Mouse (Mus musculus): Measurements from ENCODE around the gene Slc16a9.
"Not testable (repeated sequence)": the region's sequence is repeated elsewhere in the genome, so short reads cannot be mapped to it uniquely, and the experiment has no call there.

The Slc16a9 gene

DNA sequence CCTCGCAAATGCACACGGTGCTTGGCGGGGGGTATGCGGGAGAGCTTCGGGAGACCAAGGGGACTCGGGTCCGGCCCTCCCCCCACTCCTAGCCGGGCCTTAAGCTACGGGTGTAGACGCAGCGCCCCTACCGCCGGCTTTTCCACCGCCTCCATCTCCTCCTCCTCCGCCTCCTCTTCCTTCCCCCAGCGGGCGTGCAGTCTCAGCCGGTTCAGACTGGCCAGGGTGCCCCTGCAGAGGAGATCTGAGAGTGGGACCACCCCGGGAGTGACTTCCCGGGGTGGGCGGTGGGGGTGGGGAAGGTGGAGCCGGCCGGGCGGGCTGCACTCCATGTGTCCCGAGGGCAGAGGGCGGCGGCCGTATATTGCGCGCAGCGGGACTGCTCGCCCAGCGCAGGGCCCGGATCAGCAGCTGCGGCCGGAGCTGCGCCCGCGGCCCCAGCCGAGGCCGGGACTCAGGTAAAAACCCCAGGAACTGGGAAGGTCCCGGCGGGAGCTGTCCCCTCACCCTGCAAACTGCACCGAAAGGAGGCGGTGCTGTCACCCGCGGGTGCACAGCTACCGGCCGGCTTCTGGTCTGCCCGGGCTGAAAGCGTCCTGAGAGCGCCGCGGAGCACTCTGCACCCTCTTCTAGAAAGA is at the start of gene Slc16a9:
Slc16a9 (plus strand) TSS at position 180 of the 638 bp plus-strand sequence.
- DNase-seq (ENCODE audit: extremely low read depth, low read depth, low spot score): no peak

DNA sequence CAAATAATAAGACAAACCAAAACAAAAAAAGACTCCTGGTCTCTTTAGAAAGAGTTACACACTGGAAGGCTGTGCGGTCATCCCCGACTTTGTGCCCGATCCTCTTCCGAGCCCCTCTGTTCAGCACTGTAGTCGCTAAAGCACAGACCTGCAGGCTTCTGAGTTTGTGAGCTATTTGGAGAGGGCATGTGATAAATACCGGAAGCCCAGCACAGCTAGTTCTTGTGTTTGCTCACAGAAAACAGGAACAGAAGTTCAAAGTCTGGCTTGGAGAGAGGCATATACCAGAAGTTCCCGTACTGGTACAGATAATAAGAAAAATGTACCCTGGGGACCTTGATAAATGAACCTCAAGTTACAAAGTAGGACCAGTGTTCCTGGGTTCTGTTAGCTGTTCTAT is 49.6 kb upstream of the Slc16a9 start:
- no peak for DNase-seq (ENCODE audit: extremely low read depth, low read depth, low spot score)

DNA sequence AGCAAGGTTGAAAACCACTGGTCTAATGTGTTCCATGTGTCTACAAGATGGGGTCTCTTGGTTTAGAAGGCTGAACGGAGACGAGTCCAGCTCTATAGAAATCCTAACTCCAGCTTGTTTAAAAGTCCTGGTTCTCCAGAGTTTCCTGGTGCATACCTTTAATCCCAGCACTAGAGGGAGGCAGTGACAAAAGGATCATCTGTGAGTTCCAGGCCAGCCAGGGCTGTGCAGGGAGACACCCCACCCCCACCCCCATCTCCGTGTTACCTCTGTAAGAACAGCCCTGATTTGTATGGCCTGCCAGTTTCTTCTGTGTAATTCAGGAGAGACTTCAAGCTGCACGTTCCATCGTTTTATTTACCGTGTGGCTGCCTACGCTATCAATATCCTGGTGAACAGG is 49.1 kb upstream of the Slc16a9 start:
- no peak for DNase-seq (ENCODE audit: extremely low read depth, low read depth, low spot score)

DNA sequence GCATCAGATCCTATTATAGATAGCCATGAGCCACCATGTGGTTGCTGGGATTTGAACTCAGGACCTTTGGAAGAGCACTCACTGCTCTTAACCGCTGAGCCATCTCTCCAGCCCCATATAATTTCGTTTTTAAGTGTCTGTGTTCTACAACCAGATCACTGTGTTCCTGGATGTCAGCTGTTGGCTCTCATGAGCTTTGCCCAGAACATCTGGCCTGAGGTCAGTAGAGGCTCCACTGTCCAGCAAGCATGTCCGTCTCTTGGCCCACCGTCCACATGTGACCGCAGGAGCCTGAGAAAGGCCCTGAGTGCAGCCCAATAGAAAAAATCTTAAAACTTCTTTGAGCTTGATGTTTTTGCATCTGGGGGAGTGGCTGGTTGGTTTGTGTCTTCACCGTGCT is 48.2 kb upstream of the Slc16a9 start:
- DNase-seq (ENCODE audit: extremely low read depth, low read depth, low spot score): no peak

DNA sequence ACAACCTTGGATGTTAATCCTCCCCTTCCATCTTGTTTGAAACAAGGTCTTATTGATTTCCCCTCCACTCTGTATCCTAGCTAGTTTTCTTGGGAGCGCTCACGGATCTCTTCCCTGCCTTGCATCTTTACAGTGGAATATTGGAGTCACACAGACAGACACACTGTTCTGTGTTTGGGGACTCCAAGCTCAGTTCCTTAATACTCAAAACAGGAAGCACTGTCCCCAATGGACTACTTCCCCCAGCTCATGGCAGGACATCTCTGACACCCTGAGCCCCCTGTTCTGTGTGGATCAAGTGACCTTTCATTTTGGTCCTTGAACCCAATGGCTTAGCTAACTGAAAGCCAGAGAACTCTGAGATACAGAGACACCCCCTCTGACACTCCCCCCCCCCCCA is 47.3 kb upstream of the Slc16a9 start:
- DNase-seq (ENCODE audit: extremely low read depth, low read depth, low spot score): no peak

DNA sequence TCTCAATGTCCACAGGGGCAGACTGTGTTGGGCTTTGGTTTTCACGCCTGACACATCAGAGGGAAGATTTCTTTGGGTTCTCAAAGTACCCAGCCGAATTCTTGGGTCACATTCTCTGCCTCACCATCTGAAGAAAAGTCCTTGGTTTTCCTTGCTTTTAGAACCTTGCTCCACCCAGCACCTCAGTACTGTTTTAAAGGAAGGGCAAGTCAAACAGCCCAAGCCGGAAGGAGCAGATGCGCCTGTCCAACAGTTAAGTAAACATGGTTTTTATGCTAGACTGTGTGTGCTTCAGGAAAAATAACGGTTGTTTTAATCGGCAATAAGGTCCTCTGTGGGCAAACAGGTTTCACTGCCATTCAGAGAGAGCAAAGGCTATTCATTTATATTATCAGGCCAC is 46.9 kb upstream of the Slc16a9 start:
- DNase-seq (ENCODE audit: extremely low read depth, low read depth, low spot score): no peak

DNA sequence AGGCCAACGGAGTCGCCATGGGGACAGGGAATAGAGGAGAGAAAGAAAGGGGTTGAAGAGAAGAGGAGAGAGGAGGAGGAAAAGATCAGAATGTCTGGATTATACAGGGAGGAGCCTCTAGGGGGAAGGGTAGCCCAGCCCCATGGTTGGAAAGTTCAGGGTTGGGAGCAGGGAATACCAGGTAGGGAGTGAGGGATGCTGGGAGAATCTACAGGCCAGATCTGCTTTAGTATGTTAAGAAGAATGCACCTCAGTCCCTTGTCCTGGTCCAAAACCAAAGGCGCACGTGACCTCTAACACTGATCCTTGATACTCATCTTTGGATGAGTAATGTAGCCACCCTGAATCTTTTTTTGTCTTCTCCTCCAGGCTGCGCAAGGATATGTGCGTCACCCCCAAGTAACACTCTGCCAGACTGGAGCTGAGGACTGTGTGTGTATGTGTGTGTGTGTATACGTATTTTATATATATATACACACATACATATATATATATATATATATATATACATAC is 45.9 kb upstream of the Slc16a9 start:
- no peak for DNase-seq (ENCODE audit: extremely low read depth, low read depth, low spot score)

DNA sequence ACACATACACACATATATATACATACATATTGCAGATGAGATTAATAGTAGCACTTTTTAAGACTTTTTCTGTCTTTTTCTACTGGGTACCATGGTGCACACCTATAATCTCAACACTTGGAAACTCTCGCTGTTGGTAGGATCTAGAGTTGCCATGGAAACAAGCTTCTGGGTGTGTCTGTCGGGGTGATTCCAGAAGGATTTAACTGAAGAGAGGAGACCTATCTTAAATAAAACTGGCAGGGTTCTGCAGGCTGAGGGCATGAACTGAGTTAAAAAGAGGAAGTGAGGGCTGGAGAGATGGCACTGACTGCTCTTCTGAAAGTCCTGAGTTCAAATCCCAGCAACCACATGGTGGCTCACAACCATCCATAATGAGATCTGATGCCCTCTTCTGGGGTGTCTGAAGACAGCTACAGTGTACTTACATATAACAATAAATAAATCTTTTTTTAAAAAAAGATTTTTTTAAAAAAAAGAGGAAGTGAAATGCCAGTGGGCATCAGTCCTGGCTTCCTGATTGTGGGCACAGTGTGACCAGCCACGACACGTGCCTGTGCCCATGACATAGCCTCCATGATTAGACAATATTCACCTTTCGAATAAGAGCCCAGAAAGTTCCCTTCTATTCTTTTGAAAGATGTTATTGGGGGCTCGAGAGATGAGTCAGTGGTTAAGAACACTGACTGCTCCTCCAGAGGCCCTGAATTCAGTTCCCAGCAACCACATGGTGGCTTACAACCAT is 45.3 kb upstream of the Slc16a9 start:
- no peak for DNase-seq (ENCODE audit: extremely low read depth, low read depth, low spot score)

DNA sequence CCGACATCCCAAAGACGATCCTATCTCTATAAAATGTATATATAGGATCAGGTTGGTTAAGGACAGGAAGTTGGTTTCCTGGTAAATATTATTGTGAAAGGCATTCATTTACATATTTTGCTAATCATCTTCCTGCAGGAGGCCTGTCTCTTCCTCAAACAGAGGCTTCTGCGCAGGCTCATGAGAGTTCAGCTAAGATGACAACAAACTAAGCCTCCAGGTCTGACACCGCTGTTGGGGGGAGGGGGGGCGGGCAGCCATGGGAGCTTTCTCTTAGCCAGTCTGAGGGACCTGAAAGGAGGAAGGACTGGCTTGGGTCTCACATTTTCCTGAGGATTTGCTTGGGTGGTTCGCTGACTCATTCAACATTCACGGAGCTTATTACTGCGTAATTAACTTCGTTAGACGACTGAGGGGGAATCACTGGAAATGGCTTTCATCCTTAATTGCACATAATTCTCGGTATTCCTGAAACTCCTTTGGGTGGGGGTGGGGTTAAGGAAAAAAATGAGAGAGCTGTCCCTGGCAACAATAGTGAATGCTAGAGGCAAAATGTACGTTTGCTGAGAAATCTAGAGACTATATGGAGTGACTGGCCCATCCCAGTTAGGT is 43.9 kb upstream of the Slc16a9 start:
- DNase-seq (ENCODE audit: extremely low read depth, low read depth, low spot score): no peak

DNA sequence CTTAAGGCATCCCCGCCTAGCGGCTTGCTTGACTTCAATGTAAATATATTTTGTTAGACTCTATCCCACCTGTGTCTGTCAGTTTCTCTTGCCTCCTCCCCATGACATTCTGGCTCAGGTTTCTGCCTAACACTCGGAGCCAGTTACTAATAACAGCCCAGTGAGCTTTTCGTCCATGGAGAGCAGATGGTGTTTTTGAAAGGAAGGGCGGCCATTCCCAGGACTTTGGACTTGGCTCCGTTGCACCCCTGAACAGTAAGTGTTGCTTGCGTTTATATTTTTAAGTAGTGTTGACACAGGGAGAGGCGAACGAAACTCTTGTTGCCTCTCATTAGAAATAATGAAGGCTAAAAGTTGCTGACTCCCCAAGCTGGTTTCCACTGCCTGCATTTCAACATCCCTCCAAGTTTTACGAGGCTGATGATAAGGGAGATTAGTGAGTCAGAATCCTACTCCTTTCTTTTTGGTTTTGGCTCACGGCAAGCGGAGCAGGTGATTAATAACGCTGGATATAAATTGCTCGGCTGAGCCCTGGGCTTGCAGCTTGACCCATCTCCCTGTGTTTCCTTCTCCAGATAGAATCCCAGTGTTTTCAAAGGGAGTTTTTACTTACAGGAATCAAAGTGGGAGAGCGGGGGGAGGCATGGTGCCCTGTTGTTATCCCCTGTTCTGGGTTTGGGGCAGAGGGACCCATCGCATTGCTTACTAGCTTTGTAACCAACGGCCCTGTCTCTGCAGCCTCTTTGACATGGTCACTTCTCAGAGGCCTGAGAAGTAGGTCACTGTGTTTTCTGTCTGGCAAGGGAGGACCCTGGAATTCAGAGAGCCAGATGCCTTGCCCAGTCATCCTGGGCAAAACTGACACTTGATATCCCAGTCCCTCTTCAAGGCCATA is 40.1 kb upstream of the Slc16a9 start, which contains the start of gene Mrln:
Mrln (plus strand) TSS at position 160 of the 895 bp plus-strand sequence.
- peak; percentile 66 for DNase-seq (ENCODE audit: extremely low read depth, low read depth, low spot score)

DNA sequence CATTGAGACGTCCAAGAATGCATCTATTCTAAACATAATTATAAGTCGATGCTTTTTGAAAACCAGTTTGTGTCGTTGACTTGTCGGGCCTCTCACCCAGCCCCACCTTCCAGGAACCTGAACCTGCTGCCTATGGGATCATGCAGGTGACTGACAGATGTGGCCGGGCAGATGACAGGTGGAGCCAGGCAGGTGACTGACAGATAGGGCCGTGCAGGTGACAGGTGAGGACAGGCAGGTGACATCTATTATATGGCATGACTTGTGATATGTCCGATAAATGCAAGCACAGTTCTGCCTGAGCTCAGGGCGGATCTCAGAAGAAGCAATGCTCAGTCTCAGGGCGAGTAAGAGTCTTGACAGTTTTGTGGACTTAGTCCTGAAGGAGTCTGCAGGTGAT is 33.6 kb upstream of the Slc16a9 start:
- DNase-seq (ENCODE audit: extremely low read depth, low read depth, low spot score): no peak

DNA sequence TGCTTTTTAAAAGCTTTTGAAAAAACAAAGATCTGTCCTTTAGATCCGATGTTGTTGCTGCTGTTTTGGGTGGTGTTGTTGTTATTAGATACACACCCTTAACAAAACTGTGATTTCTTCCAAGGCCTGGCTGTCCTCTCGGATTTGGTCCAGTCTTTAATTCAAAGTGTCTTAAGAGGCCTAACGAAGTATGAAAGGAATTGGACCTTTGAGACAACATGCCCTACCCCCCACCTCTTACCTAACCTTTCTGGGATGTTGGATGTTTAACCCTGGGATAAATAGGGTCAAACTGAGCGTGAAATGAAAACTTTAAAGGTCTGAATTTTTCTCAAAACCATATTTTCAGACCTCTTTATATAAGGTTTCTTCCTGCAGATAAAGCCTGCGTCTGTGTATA is 23.9 kb upstream of the Slc16a9 start:
- no peak for DNase-seq (ENCODE audit: extremely low read depth, low read depth, low spot score)

DNA sequence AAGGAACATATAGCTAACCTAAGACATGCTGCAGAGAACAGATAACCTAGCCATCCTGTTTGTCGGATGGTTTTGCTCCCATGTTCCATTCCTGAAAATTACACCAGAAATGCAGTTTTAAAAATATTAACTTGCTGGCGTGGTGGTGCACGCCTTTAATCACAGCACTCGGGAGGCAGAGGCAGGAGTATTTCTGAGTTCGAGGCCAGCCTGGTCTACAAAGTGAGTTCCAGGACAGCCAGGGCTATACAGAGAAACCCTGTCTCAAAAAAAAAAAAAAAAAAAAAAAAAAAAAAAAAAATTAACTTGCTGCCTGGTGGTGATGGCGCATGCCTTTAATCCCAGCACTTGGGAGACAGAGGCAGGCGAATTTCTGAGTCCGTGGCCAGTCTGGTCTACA is 22.7 kb upstream of the Slc16a9 start:
- not testable (repeated sequence) for DNase-seq (ENCODE audit: extremely low read depth, low read depth, low spot score)

DNA sequence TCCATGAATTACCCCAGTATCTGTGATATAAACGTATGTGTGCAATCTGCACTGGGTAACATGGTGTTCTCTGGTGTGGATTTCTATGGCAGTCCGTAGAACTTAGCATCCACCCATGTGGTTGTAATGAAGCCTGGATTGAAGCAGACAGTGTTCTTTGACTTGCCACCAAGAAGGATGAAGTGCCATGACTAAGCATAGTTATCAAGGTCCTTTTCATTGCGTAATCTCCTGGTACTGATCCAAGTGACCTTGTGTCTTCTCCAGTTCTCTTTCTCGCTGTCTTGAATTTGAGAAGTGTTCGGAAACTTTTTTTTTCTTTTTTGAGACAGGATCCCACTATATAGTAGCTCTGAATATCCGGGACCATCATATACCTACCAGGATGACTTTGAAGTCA is 20.3 kb upstream of the Slc16a9 start:
- no peak for DNase-seq (ENCODE audit: extremely low read depth, low read depth, low spot score)

DNA sequence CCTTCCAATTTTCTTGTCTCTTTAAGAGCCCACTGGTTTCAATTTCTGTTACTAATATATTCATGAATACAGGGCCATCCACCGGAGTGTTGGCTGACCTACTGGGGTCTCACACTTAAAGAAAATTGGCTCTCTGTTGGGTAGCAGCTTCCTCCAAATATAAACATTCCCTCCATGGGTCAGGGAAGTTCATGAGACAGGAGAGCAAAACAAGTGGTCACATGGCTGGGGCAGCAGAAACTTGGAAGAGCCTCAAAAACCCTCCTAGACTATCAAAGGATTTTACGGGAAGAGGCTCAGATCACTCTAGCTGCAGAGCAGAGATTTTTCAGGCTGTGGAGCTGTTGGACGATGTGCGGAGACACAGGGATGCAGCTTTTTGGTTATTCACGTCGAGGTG is 19.1 kb upstream of the Slc16a9 start:
- no peak for DNase-seq (ENCODE audit: extremely low read depth, low read depth, low spot score)

DNA sequence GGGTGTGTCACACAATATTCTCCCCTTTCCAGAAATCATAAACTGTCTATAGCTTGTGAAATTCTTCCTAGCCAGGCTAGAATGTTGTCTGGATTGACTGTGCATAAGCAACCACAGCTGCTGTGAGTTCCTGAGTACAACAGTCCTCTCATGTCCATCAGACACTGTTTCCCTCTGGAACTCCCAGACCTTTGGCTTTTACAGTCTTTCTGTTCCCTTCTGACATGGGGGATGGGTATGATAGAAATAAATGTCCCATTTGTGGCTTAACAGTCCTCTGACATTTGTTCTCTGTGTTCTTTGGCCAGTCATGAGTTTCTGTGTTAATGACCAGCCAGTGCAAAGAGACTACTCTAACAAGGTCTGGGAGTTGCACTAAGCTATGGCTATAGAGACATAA is 18.3 kb upstream of the Slc16a9 start:
- no peak for DNase-seq (ENCODE audit: extremely low read depth, low read depth, low spot score)

DNA sequence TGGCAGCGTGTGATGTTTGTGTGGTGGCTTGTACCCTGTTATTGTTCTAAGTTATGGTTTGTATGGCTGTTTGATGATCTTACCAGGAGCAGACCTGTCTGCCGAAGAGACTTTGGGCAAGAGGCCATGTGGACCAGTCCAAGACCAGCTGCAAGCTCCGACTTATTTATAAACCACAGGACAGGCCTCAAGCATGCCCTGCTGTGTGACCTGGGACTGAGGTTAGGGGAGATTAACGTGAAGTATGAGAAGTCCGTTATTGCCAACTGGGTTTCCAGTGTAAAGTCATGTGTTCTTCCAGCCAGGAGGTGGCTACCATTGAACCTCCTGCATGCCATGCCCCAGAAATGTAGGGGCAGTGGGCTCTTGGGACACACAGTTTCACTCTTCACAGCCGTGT is 14.5 kb upstream of the Slc16a9 start:
- peak; percentile 40 for DNase-seq (ENCODE audit: extremely low read depth, low read depth, low spot score)

DNA sequence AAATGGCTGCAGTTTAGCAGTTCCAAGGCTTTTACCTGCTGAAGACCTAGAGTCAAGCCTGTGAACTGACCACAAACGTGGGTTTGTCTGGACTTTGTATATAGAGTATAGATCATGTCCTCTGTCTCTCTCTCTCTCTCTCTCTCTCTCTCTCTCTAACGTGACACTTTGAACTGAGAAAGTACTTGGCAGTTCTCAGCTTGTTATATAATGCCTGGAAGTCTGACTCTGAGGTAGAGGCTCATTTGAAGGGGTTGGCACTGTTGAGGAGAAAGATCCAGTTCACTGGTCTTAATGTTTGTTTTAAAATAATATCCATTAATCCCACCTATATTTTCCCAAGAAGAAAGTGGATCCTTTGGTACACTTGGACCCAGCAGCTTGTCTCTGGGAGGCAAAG is 7.0 kb upstream of the Slc16a9 start:
- DNase-seq (ENCODE audit: extremely low read depth, low read depth, low spot score): no peak

DNA sequence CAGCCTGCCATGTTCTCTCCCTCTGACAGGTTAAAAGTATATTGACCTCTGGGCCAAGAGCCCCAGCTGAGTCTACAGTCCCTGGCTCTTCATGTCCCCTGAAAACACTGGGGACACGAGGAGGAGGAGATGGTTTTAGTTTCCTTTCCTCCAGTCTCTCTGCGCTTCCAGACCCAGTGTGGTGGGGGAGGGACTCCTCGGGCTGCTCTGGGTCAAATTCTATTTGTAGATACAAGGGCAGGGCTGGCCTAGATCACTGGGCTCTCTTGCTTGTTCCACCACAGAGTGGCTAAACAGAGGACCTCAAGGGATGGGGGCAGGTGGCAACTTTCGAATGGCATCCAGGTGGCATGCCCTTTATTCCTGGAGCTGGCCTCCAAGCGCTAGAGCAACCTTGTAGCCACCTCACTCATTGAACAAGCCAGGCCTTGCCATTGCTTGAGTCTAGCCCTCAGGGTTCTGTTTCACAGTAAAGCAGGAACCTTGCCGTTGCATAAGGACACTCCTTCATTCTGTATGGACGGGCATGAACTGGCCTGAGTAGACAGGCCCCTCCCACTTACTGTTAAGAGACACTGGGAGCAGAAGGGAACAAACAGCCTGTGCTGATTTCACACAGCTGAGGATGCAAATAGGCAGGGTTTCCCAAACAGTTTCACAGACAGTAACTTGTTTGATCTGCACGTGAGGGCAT is 2.0 kb upstream of the Slc16a9 start:
- peak; percentile 92 for DNase-seq (ENCODE audit: extremely low read depth, low read depth, low spot score)

DNA sequence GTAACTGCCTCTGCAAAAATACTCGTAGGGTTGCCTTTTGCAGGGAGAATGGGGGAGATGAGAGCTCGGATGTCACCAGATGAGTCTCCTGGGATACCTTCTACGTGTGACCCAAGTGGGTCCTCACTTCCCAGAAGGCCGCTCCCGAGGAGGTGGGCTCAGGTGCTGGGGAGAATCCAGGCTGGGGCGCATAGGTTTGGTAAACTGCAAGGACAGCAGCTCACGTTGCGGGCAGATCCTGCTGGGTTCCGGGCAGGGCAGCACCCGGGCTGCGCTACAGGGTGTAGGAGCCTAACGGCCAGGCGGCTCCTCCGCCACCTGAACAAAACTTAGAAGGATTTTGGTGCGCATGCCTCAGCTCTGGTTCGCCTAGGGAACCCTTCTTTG is 652 bp downstream of the Slc16a9 start:
- DNase-seq (ENCODE audit: extremely low read depth, low read depth, low spot score): no peak

DNA sequence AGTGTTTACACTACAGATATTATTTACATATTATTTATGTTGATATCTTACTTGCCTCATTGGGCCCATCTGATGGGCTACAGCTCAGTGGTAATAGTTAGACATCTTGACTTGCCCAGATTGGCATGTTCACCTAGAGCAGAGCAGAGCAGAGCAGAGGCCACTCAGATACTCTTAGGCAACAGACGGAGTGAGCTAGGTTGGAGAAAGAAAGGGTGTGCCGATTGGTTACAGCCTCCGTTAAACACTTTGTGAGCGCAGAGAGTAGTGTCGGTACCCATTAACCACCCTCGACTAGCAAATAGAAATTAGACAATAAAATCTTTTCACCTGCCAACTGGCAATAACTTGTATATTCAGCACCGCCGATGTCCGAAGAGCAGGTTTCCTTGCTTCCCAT is 1.2 kb downstream of the Slc16a9 start:
- no peak for DNase-seq (ENCODE audit: extremely low read depth, low read depth, low spot score)
